28 mouse cellular contexts compared by ENCODE assay signal in the genomic region with DNA sequence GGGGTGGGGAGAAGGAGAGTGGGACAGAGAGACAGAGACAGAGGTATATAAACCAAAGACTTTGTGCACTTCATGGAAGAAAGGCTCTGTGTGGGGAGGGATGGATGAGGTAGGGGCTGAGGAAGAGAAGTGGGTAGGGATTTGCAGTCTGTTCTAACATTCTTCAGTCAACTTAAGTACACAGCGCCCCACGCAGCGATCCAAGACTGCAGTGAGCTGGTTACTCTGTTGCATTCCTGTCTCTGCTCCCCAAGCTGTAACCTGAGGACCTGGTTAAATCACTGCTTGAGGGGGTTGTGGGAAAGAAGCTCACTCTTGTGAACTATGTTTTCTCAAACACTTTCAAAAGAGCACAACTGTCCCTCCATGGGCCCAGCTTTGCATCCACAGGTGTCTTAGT.
DNase-seq lines count a peak whose midpoint lies in the region; ATAC-seq lines count a peak whose summit lies in the region.
"Had no signal": no experiment of that assay in that cellular context is flagged by ENCODE, and none has a peak within 500 bp of the region (broad histone marks: within the 10 kb centered on the region; RNA-seq: fewer than 3 reads in every experiment).

No protein-coding gene starts in this region.

- WGBS in kidney, embryonic 16.5 days = 35% methylated on average over 3 of the region's 3 CpGs
- 33% methylated on average over 3 of the region's 3 CpGs for WGBS in embryonic facial prominence, embryonic 14.5 days

- no peaks in the 10 kb centered on the region for H3K27me3 ChIP-seq in kidney, embryonic 16.5 days (ENCODE audit: insufficient read depth, low read length)
- H3K27me3 ChIP-seq in embryonic facial prominence, embryonic 14.5 days (replicated peaks; ENCODE audit: control insufficient read depth, insufficient read depth, low read length) = no peaks in the 10 kb centered on the region
- H3K27me3 ChIP-seq: heart, embryonic 13.5 days; liver, embryonic 15.5 days; lung, embryonic 15.5 days; megakaryocyte, embryonic 14.5 days; midbrain, embryonic 13.5 days; neural tube, embryonic 13.5 days had no signal

- H3K4me3 ChIP-seq in kidney, embryonic 16.5 days (ENCODE audit: low read length) = no peak overlapping the region
- H3K4me3 ChIP-seq in embryonic facial prominence, embryonic 14.5 days (ENCODE audit: low read depth, low read length) = no peak overlapping the region
- H3K4me3 ChIP-seq: forebrain, embryonic 10.5 days; heart, adult 2 months; heart, embryonic 13.5 days; liver, embryonic 15.5 days; lung, embryonic 15.5 days; megakaryocyte, embryonic 14.5 days; midbrain, embryonic 13.5 days; neural tube, embryonic 13.5 days had no signal

- no peak for DNase-seq in kidney, adult 18-20 months
- DNase-seq in testis, postnatal 14 days (ENCODE audit: low spot score) = peak; percentile 29
- DNase-seq in testis, postnatal 10 days (ENCODE audit: low spot score) = no peak
- peak; percentile 76 for DNase-seq in embryonic facial prominence, embryonic 14.5 days (ENCODE audit: low spot score)
- DNase-seq in urinary bladder, adult 2 months (ENCODE audit: low spot score) = no peak
- DNase-seq: adrenal gland, postnatal 25 days; cerebellum, adult 18-20 months; cerebellum, postnatal 14 days; heart, adult 2 months; heart, postnatal 10 days; layer of hippocampus, postnatal 36 days; left cerebral cortex, postnatal 4 days; lung, postnatal 36 days; right cerebral cortex, postnatal 4 days; thymus, postnatal 4 days had no signal

- H3K27ac ChIP-seq in kidney, embryonic 16.5 days (ENCODE audit: low read length) = no peak overlapping the region
- H3K27ac ChIP-seq in embryonic facial prominence, embryonic 14.5 days (replicated peaks; ENCODE audit: low read depth, low read length) = peak overlapping the region; percentile 23; the same call in 1 of the 2 replicates
- H3K27ac ChIP-seq: forebrain, embryonic 10.5 days; heart, adult 2 months; heart, embryonic 13.5 days; hindbrain, embryonic 14.5 days; liver, embryonic 15.5 days; lung, embryonic 15.5 days; midbrain, embryonic 13.5 days; neural tube, embryonic 13.5 days; stomach, postnatal 0 days had no signal

- no peak overlapping the region for H3K9ac ChIP-seq in kidney, embryonic 16.5 days (replicated peaks; ENCODE audit: low read length)
- H3K9ac ChIP-seq in embryonic facial prominence, embryonic 14.5 days (ENCODE audit: low read depth, low read length) = no peak overlapping the region
- H3K9ac ChIP-seq: heart, embryonic 13.5 days; hindbrain, embryonic 14.5 days; liver, embryonic 15.5 days; lung, embryonic 15.5 days; midbrain, embryonic 13.5 days; neural tube, embryonic 13.5 days had no signal

- peak; percentile 85 for ATAC-seq in kidney, embryonic 16.5 days (ENCODE audit: low FRiP score, low TSS enrichment)
- 0 out of 2 replicates have a peak, but pooled peaks have one; percentile 50 for ATAC-seq in embryonic facial prominence, embryonic 14.5 days (ENCODE audit: low read depth)
- no peak for ATAC-seq in megakaryocyte, adult 5-6 weeks (ENCODE audit: poor library complexity, severe bottlenecking)
- ATAC-seq: forebrain, embryonic 16.5 days; intestine, postnatal 0 days; midbrain, embryonic 13.5 days had no signal

- H3K9me3 ChIP-seq in kidney, embryonic 16.5 days (ENCODE audit: low read length) = no peaks in the 10 kb centered on the region
- 0 out of 2 replicates have a peak, but pooled peaks cover 6% of the 10 kb centered on the region for H3K9me3 ChIP-seq in embryonic facial prominence, embryonic 14.5 days (ENCODE audit: control insufficient read depth, low read length)
- H3K9me3 ChIP-seq: lung, embryonic 15.5 days had no signal

- no peak overlapping the region for H3K4me2 ChIP-seq in kidney, embryonic 16.5 days (replicated peaks; ENCODE audit: low read depth, low read length)
- H3K4me2 ChIP-seq in embryonic facial prominence, embryonic 14.5 days (ENCODE audit: low read depth, low read length) = no peak overlapping the region
- H3K4me2 ChIP-seq: heart, embryonic 13.5 days; hindbrain, embryonic 14.5 days; liver, embryonic 15.5 days; lung, embryonic 15.5 days; midbrain, embryonic 13.5 days; neural tube, embryonic 13.5 days had no signal

- no peaks in the 10 kb centered on the region for H3K4me1 ChIP-seq in kidney, embryonic 16.5 days (ENCODE audit: insufficient read depth, low read length)
- H3K4me1 ChIP-seq in embryonic facial prominence, embryonic 14.5 days (ENCODE audit: control insufficient read depth, insufficient read depth, low read length) = peaks cover 10% of the 10 kb centered on the region
- H3K4me1 ChIP-seq: forebrain, embryonic 10.5 days; heart, embryonic 13.5 days; liver, embryonic 15.5 days; lung, embryonic 15.5 days; megakaryocyte, embryonic 14.5 days; midbrain, embryonic 13.5 days had no signal

- no peaks in the 10 kb centered on the region for H3K36me3 ChIP-seq in kidney, embryonic 16.5 days (ENCODE audit: insufficient read depth, low read length)
- no peaks in the 10 kb centered on the region for H3K36me3 ChIP-seq in embryonic facial prominence, embryonic 14.5 days (ENCODE audit: control insufficient read depth, insufficient read depth, low read length)
- H3K36me3 ChIP-seq: forebrain, embryonic 10.5 days; heart, embryonic 13.5 days; liver, embryonic 15.5 days; lung, embryonic 15.5 days; midbrain, embryonic 13.5 days; neural tube, embryonic 13.5 days had no signal

Comparison
In these comparisons a context has a peak if more than half of its experiments do, and no peak if none do; other contexts are left out.
1. DNase-seq: peak in testis, postnatal 14 days (single experiment) and embryonic facial prominence, embryonic 14.5 days (single experiment); none in kidney, adult 18-20 months (single experiment), testis, postnatal 10 days (single experiment) and urinary bladder, adult 2 months (single experiment).